Mouse (Mus musculus) megakaryocyte, embryonic 14.5 days (primary cell): ENCODE results near the gene Lcmt1.

Source experiments
- FLI1 ChIP-seq: IDR thresholded peaks from 2 replicates; pipeline ENCODE4 v1.6.1; 2012; ENCODE audit warnings: low read length, inconsistent platforms, mixed read lengths
- GATA1 ChIP-seq: IDR thresholded peaks from 3 replicates; pipeline ENCODE4 v1.6.1; 2012; ENCODE audit warnings: mixed read lengths, low read length, inconsistent platforms, borderline replicate concordance

- TF ChIP-seq GATA1 = no peak
- no peak for TF ChIP-seq FLI1
These were observed 50.4 kb downstream of the Lcmt1 start for GRCm38 (mm10) chr7:123419984-123420383.
